Mouse (Mus musculus): ENCODE results near the gene Rbm24.

- no peak for TF ChIP-seq POLR2A (IDR thresholded peaks at IDR 0.05; ENCODE audit: extremely low read depth, insufficient read depth, low read length)
- no peak for TF ChIP-seq CTCF (IDR thresholded peaks at IDR 0.05; ENCODE audit: low read depth, low read length)
Observed at GRCm38 (mm10) chr13:46459546-46459945, 41.3 kb downstream of the Rbm24 start.
